Mouse (Mus musculus) CD4-positive naive resting alpha-beta T cell, adult 57 days (primary cell): ENCODE measurements around the gene Gjb6. TPM values are rescaled to one million over a fixed set of nuclear protein-coding genes. Genes with fewer than 3 reads are reported as not detected.

Source experiments
- total RNA-seq: library from RNA; stranded (reverse); gene quantifications from one replicate; pipeline ENCODE4 v1.2.4, GENCODE M21; 2023

Gjb6 gene
- total RNA-seq, result not detected

GRCm38 (mm10) chr14:57133161-57133661 lies at the start of gene Gjb6:
Gjb6 (minus strand) TSS chr14:57133611.

GRCm38 (mm10) chr14:57115823-57116544 lies 17.4 kb downstream of the Gjb6 start, which contains the start of gene Gm4491:
Gm4491 (minus strand) TSS chr14:57115883.

GRCm38 (mm10) chr14:57104106-57105023 lies 29.0 kb downstream of the Gjb6 start, which contains the start of gene Gjb2:
Gjb2 (minus strand) TSS chr14:57104702.

Other genes with a start within 250 kb of the Gjb6 start
- 129 TPM for gene Zmym2, start 247.0 kb downstream of the Gjb6 start, total RNA-seq
- not detected for gene Gja3, start 75.5 kb downstream of the Gjb6 start, total RNA-seq
- 0.62 TPM for gene Gjb2, start 28.9 kb downstream of the Gjb6 start, total RNA-seq
- not detected for gene Gm4491, start 17.7 kb downstream of the Gjb6 start, total RNA-seq